Mouse (Mus musculus) fibroblast of lung, adult 2 months (primary cell): ENCODE data around the gene Gm20388.

Experiments used
- DNase-seq: peaks from one replicate; pipeline ENCODE4 v3.0.0-alpha.2; 2011; ENCODE audit warnings: low read depth

Gene Gm20388

DNA sequence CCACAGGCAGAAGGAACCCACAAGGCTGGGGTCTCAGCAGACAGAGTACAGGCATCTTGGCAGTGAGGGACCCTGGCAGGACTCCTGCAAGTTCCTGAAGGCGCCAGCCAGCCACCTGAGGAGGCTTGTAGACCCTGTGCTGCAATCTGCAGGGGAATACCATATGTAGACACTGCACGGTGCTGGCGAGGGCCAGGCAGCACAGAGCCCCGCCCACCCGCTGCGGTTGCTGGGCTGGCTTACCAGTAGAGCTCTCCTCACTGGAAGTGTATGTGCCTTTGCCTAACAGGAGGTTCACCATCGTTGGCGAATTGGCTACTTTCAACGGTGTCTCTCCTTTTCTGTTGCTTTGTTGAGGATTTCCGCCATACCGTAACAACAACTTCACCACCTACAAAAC, 2985.7 kb downstream of the Gm20388 start:
- DNase-seq, result no peak

DNA sequence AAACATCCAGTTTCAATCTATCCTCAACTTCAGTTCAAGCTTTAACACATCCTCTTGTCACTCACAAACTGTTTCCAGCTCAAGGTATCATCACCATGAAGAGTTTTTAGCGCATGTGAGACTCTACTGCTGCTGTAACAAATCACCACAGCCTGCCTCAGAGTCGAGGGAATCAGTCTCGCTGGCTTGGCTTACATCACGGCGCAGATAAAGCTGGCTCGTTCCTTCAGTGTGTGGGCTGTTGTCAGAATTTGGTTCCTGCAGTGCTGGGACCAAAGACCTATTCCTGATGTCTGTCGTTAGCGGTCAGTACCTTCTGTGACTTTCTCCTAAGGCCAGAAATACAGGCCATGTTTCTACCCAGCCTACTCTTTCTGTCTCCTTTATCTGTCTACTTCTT, 2986.6 kb downstream of the Gm20388 start:
- DNase-seq, result no peak

GRCm38 (mm10) chr8:122898018-122898417, 2987.4 kb downstream of the Gm20388 start:
- DNase-seq, result no peak

- no peak for DNase-seq
Observed at GRCm38 (mm10) chr8:122898473-122898872, 2987.8 kb downstream of the Gm20388 start.

GRCm38 (mm10) chr8:122899085-122899484, 2988.4 kb downstream of the Gm20388 start:
- DNase-seq, result no peak

GRCm38 (mm10) chr8:122901476-122901875, 2990.8 kb downstream of the Gm20388 start:
- DNase-seq, result no peak

GRCm38 (mm10) chr8:122901892-122902515, 2991.4 kb downstream of the Gm20388 start:
- no peak for DNase-seq

DNA sequence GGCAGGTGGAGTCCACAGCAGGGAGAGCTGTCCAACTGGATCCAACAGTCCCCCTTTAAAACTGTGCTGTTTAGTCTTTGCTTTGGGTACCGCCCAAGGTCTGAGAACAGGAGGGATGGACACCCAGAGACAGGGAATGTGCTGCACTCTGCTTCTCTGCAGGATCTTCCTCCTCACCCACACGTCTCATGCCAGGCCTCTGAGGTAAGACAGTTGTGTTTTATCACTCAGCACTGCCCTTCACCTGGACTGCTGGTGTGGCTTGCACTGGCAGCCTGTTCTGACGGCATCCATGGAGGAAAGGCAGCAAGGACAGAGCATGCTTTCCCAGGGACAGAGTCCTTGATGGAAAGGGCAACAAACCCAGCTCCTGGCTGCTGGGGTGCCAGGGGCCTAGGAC, 2991.9 kb downstream of the Gm20388 start:
- no peak for DNase-seq

- no peak for DNase-seq
Observed at GRCm38 (mm10) chr8:122903002-122903401, 2992.4 kb downstream of the Gm20388 start.

DNA sequence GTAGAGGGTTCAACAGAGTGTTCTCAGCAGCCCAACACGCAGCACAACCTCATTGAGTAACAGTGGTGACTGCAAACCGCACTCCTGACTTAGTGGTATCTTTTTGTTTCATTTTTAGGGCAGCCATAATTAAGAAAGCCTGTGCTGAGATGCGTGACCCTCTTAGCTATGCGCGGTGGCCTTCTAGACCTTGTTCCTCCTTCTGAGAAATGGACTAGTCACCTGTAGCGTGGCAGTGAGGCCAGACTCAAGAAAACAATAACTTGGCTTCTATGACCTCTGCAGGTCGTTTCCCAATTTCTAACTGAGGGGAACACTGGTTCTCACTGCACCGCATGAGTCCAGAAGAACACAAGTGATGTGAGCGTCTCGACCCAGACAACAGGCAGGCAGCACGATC, 2993.9 kb downstream of the Gm20388 start:
- DNase-seq, result no peak

- DNase-seq, result peak; percentile 98
Observed at GRCm38 (mm10) chr8:122905346-122905745, 2994.7 kb downstream of the Gm20388 start.

DNA sequence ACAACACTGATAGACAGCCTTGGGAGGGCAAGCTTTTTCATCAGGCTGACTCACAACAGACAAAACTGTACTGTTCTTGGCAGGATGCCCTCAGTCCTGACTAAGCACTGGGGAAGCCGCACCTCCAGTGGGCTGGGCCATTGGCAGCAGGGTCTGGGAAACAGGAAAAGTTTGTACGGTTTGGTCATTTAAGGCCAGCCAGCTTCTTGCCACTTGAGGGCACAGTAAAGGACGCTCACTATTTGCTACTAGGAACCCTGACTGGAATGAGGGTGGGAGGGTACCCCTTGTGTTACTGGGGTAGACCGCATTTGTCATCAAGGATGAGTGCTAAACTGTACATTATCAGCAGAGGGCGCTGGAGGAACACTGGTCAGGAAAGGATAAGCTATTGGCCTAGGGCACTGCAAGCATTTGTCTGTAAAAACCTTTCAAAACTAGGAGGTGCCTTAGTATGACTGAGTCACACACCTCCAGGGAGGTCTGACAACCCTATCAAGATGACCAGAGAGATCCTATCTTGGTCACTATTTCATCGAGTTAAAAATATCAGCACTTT, 2995.9 kb downstream of the Gm20388 start:
- DNase-seq, result peak; percentile 98

DNA sequence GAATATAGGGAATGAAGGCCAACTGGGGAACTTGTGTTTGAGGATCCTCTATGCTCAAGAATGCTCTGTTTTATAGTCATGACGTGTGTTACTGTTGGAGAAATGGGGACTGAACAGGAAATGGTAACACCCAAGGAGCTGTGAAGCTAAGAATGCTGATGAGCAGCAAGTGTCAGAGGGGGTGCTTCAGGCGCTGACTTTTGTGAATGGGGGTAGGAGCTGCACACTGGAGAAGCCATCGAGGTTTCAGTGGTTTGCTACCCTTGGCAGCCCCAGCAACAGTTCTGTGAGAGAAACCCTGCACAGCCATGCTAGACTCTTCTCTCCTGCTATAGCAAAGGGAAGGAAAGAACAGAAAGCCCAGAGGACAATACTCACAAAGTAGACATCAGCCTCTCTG, 3001.5 kb downstream of the Gm20388 start:
- DNase-seq, result no peak

DNA sequence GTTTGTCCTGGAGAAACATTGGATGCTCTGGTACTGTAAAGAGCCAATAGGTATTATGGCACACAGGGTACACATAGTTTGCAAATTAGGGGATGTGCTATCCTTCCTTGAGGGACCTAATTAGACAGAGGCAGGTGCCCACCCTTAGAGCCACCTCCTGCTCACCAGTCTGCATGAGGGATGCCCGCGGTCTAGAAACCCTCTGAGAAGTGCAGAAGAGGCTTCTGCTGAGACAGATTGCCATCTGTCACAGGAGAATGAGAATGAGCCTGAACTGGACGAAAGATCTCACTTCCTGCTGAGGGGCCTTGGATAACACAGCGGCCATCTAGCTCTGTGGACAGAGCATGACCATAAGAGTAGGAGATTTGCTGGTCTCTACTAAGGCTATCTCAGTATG, 3002.2 kb downstream of the Gm20388 start:
- no peak for DNase-seq

DNA sequence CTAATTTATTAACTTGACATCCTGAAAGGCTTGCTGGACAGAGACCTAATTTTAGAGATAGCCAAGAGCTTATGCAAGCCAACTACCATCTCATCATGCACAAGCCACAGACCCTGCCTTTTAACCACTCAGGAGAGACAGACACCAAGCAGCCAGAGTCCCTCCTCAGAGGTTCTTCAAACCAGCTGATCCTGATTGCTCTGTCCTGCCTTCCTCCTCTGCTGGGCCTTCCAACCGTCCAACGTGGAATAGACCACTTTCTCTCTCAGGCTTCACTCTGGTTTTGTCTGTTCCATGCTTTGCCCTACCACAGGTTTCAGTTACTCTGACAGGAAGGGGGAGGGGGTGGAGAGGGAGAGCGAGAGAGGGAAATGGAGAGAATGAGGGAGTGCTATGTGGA, 3006.1 kb downstream of the Gm20388 start:
- no peak for DNase-seq

DNA sequence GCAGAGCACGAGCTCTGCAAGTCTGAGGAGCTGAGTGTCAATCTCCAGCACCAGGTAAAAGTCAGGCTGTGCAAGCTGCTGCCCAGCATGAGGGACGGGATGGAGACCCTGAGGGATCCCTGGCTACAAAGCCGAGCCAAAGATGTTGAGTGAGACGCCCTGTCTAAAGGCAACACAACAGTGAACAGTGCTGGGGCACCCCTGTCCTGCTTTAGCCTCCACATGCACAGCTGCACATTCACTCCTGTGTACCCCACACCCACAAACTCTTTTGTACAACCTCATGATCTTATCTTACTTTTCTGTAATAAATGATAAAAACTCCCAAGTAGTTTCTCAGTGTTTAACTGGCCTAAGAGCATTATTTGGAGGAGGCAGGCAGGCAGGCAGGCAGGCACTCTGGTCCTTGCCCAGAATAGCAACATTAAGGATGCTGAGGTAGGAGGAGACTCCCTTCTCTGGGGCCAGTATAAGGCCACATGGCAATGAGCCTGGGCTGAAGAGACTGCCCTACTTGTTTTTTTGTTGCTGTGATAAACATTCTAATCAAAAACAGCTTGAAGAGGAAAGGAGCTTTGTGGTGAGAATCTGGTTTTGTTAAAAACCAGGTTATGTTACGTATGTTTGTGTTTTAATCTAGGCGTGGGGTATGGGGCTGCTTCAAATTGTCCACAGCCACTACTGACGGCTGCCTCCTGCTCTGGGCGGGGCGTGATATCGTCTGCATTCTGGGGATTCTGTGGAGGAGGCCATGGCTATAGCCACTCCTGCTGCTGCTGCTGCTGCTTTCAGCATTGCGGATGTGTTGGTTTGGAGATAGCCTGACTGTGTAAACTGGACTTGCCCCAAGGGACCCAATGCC, 3007.1 kb downstream of the Gm20388 start:
- peak; percentile 51 for DNase-seq

GRCm38 (mm10) chr8:122918438-122919107, 3007.9 kb downstream of the Gm20388 start:
- DNase-seq, result no peak

- DNase-seq, result no peak
Observed at GRCm38 (mm10) chr8:122920890-122921289, 3010.2 kb downstream of the Gm20388 start.

DNA sequence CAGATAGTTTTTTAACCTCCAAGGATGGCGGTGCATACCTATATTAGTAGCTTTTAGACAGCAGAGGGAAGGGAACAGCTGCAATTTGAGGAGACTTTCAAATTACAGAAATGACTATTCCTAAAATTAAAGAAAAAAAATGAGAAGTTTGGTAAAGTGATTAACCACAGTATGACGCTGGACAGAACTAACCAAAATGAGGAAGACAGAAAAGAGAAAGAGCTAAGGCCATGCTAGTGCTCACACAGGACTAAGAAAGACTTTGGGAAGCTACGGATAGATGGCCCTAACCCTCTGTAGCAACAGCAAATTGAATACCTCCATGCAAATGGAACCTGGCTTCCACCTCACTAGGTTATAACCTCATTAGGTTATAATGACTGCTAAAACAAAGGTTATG, 3012.3 kb downstream of the Gm20388 start:
- no peak for DNase-seq

DNA sequence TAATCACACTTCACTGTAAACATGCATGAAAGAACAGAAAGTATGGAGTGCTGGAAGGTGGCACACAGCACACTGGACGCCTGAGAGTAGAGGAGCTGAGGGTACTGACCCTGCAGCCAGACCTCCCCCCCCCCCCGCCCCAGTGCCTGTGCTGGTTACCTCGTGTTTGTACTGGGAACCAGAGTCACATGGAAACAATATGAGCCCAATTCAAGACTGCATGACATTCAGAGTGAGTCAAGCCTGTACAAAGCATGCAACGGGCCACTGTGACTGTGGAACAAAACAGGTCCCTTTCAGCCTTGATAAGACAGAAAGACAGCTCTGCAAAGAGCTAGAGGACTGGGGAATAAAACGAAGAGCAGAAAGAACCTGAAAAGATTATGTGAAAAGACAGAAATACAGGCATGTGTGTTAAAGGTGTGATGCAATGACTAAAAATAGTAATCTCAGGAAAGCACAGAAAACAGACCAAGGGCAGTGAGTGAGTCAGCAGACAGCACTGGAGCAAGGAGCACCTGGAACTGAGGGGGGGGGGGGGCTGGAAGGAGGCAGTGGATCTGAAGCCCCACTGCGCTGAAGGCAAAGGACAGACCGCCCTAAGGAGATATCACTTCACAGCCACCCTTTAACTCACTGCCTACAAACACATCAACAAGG, 3012.9 kb downstream of the Gm20388 start:
- DNase-seq, result peak; percentile 46

GRCm38 (mm10) chr8:122924091-122924490, 3013.4 kb downstream of the Gm20388 start:
- DNase-seq, result no peak
